Mouse (Mus musculus): Measurements from ENCODE around the gene Lemd2.

GRCm38 (mm10) chr17:27237731-27238130 is 33.5 kb upstream of the Lemd2 start:
- TF ChIP-seq MAX (IDR thresholded peaks at IDR 0.05; ENCODE audit: low read depth) (no peak), USF1 (IDR thresholded peaks at IDR 0.05; ENCODE audit: low read depth) (no peak)
